Mouse (Mus musculus): ENCODE data around the gene Tmem268. TPM values are rescaled to one million over a fixed set of nuclear protein-coding genes. Genes with fewer than 3 reads are reported as not detected.

Gene Tmem268
- polyA plus RNA-seq, 1 experiment, result 0.66 TPM

DNA sequence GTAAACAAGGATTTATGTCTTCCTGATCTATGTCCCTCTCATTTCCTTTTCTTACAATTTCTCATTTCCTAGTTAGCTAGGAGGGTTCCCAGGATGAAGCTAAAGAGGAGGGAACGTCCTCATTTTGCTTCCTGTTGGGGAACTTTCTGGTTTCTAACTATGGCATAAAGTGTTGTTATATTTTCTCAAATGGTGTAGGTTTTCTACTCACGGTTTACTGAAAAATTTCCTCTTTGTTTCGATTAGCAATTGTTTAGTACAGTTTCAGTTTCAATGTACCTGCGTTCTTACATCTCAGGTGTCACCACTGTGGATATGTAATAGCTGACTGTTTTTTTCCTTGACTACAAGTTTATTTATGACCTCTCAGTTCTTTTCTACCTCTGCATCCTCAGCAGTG, 32.0 kb downstream of the Tmem268 start:
- Histone ChIP-seq H3K4me3 (replicated peaks) (no peak overlapping the region), H3K9me3 (no peaks in the 10 kb centered on the region), H3K27me3 (replicated peaks) (peaks cover 2% of the 10 kb centered on the region), H3K4me1 (no peaks in the 10 kb centered on the region), H3K36me3 (replicated peaks; ENCODE audit: low read length) (no peaks in the 10 kb centered on the region)
- TF ChIP-seq GATA1 (IDR thresholded peaks at IDR 0.05; ENCODE audit: borderline replicate concordance, low read length), result no peak
- no peak for TF ChIP-seq FLI1 (IDR thresholded peaks at IDR 0.05; ENCODE audit: low read length)

DNA sequence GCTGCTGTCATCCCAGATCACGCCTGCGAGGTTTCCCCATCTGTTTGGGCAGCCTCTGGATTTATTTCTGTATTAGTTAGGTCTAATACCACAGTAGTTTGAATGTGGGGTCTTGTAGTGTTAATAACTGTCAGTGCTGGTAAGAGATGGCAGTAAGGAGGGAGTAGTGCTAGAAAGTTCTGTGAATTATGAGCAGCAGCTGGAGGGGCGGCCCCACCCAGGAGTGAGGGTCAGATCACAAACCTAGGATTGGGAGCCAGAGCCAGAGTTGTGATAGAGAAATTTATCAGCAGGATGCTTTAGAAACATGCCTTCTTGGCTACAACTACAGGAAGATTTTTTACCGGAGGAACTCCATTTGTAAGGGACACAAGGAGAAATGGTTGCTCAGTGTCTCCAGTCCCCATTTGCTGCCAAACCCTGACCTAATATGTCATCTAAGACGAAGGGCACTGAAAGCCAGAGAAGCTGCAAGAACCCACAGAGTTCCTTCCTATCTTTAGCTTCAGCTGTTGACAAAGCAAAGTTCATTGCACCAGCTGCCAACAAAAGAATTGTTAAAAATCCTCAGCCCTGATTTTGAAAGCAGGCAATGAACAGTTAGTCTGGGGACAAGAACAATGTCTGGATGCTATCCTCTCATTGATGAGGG, 36.0 kb downstream of the Tmem268 start:
- no peak for TF ChIP-seq GATA1 (IDR thresholded peaks at IDR 0.05; ENCODE audit: borderline replicate concordance, low read length)
- TF ChIP-seq FLI1 (IDR thresholded peaks at IDR 0.05; ENCODE audit: low read length), result no peak
- peaks cover 27% of the 10 kb centered on the region for H3K9me3 ChIP-seq
- no peaks in the 10 kb centered on the region for H3K36me3 ChIP-seq (replicated peaks; ENCODE audit: low read length)
- no peak overlapping the region for H3K4me3 ChIP-seq (replicated peaks)
- peaks cover 7% of the 10 kb centered on the region for H3K27me3 ChIP-seq (replicated peaks)
- H3K4me1 ChIP-seq, result no peaks in the 10 kb centered on the region

DNA sequence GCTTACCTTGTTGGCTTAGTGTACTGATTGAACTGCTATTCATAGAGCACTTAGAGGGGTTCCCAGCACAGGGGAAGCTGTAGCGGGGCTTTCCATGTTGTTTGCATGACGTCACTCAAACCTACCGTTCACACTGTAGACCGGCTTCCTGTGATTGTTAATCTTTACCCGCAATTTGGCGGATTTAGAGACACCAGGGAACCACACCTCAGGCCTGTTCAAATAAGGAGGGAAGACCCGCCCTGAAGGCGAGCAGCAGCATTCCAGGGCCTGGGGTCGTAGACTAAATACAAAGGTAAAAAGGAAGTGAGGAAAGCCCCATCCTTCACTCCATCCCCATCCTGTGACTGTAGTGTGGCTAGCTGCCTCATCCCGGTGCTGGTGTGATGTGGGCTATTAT, 36.7 kb downstream of the Tmem268 start:
- Histone ChIP-seq H3K4me3 (replicated peaks) (no peak overlapping the region), H3K27me3 (replicated peaks) (peaks cover 11% of the 10 kb centered on the region), H3K4me1 (no peaks in the 10 kb centered on the region), H3K36me3 (replicated peaks; ENCODE audit: low read length) (no peaks in the 10 kb centered on the region), H3K9me3 (peaks cover 32% of the 10 kb centered on the region)
- TF ChIP-seq FLI1 (IDR thresholded peaks at IDR 0.05; ENCODE audit: low read length) (no peak), GATA1 (IDR thresholded peaks at IDR 0.05; ENCODE audit: borderline replicate concordance, low read length) (no peak)

DNA sequence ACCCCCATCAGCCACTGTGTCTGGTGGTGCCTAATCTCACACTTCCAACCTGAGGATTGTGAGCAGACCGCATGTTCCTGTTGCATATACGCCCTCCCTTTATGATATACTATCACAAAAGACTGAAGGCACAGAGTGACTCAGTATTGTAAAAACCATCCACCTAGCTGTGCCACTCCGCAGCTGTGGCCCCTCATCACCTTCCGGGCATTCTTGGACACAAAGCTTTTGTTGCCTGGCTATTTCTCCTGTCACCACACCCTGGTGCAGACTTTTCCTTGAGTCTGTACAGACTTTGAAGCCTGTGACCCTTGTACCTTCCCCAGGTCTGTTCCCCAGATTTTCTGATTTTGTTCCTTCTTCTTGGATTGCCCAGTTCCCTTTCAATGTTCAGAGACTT, 37.4 kb downstream of the Tmem268 start:
- no peaks in the 10 kb centered on the region for H3K4me1 ChIP-seq
- no peak overlapping the region for H3K4me3 ChIP-seq (replicated peaks)
- H3K27me3 ChIP-seq (replicated peaks), result peaks cover 11% of the 10 kb centered on the region
- no peaks in the 10 kb centered on the region for H3K36me3 ChIP-seq (replicated peaks; ENCODE audit: low read length)
- H3K9me3 ChIP-seq, result peaks cover 32% of the 10 kb centered on the region
- TF ChIP-seq FLI1 (IDR thresholded peaks at IDR 0.05; ENCODE audit: low read length), result no peak
- no peak for TF ChIP-seq GATA1 (IDR thresholded peaks at IDR 0.05; ENCODE audit: borderline replicate concordance, low read length)

DNA sequence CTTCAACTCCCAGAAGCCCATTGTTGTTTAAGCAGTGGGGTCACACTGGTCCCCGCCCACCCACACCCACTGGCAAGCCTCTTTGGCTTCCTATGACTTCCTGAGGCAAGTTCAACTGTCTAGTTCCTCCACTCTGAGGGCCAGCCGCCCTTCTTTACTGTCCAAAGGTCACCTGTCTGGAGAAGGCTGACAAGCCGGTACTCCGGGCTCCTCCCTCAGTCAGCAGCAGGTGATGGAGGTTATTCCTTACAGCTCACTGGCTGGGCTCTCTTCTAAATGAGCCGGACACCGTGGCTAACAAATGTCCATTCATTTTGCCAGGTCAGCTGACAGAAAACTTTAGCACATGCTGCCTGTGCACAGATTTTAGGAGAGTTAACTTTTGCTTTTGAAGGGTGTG, 42.2 kb downstream of the Tmem268 start:
- Histone ChIP-seq H3K9me3 (peaks cover 36% of the 10 kb centered on the region), H3K4me3 (replicated peaks) (no peak overlapping the region), H3K4me1 (no peaks in the 10 kb centered on the region), H3K36me3 (replicated peaks; ENCODE audit: low read length) (no peaks in the 10 kb centered on the region), H3K27me3 (replicated peaks) (peaks cover 14% of the 10 kb centered on the region)
- TF ChIP-seq FLI1 (IDR thresholded peaks at IDR 0.05; ENCODE audit: low read length) (no peak), GATA1 (IDR thresholded peaks at IDR 0.05; ENCODE audit: borderline replicate concordance, low read length) (no peak)

DNA sequence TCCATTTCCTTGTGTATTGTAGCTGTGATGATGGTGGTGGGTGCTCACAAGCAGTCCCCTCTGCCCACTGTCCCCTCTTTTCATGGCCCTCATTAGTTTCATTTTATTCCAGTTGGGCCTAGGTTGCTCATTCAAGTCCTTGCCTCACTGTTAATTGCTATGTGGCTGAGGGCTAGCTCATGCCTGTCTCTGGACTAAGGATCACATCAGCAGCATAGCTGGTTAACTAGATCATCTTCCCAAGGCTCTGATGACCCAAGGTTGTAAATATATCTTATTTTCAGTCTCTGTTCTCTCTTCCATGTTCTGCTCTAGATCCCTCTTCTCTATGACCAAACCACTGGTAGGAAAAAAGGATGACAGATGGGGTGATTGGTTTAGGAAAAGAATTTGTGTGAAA, 42.7 kb downstream of the Tmem268 start:
- Histone ChIP-seq H3K4me3 (replicated peaks) (no peak overlapping the region), H3K27me3 (replicated peaks) (peaks cover 14% of the 10 kb centered on the region), H3K9me3 (peaks cover 31% of the 10 kb centered on the region), H3K36me3 (replicated peaks; ENCODE audit: low read length) (no peaks in the 10 kb centered on the region), H3K4me1 (no peaks in the 10 kb centered on the region)
- no peak for TF ChIP-seq FLI1 (IDR thresholded peaks at IDR 0.05; ENCODE audit: low read length)
- TF ChIP-seq GATA1 (IDR thresholded peaks at IDR 0.05; ENCODE audit: borderline replicate concordance, low read length), result no peak

DNA sequence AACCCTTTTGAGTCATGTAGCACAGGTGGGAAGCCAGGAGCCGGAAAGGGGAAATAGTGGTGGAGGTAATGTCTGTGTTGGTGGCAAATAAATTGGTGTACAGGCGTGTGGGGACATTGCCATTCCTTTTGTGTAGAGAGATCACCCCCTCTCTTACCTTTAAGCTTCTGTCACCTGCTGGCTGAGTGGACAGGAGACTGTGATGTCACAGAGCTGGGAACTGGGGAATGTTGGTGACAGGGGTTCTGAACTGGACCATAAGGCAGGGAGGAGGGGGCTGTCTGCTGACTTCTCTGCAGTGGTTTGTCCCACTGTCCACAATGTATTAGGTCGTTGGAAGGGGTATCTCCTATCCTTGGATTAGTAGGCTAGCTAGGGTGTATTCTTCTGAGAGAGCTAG, 46.4 kb downstream of the Tmem268 start, which contains the start of gene Gm11213:
Gene Gm11213 (minus strand): TSS at position 317 of the 400 bp plus-strand sequence.
- H3K4me3 ChIP-seq (replicated peaks), result no peak within 1 kb of the TSS
- H3K9me3 ChIP-seq, result peaks cover 6% of the 10 kb centered on the region; the same call in 1 of the 2 replicates

DNA sequence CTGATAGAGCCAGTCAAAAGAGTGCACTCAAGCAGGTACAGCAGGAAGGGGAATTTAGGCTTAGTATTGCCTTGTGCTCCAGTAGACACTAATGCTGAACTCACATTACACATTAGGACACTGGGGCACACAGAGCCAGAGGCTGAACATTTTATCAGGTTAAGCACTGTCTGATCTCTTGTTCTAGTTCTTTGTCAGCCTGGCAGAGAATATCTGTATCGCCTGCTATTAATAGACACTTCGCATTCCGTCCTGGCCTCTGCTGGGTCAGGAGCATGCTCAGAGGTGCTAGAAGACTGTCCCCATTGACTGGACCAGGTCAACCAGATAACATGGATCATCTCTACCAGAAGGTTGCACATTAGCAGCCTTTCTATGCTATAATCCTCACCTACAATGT, 47.0 kb downstream of the Tmem268 start:
- TF ChIP-seq FLI1 (IDR thresholded peaks at IDR 0.05; ENCODE audit: low read length) (no peak), GATA1 (IDR thresholded peaks at IDR 0.05; ENCODE audit: borderline replicate concordance, low read length) (no peak)
- H3K9me3 ChIP-seq, result peaks cover 4% of the 10 kb centered on the region; the same call in 1 of the 2 replicates
- no peaks in the 10 kb centered on the region for H3K4me1 ChIP-seq
- no peaks in the 10 kb centered on the region for H3K36me3 ChIP-seq (replicated peaks; ENCODE audit: low read length)
- H3K4me3 ChIP-seq (replicated peaks), result no peak overlapping the region
- peaks cover 20% of the 10 kb centered on the region for H3K27me3 ChIP-seq (replicated peaks)

More for the DNA sequence above, 46.4 kb downstream of the Tmem268 start, which contains the start of gene Gm11213:
- no peaks in the 10 kb centered on the region for H3K4me1 ChIP-seq
- no peaks in the 10 kb centered on the region for H3K36me3 ChIP-seq (replicated peaks; ENCODE audit: low read length)
- TF ChIP-seq FLI1 (IDR thresholded peaks at IDR 0.05; ENCODE audit: low read length), result no peak
- peaks cover 21% of the 10 kb centered on the region for H3K27me3 ChIP-seq (replicated peaks)

DNA sequence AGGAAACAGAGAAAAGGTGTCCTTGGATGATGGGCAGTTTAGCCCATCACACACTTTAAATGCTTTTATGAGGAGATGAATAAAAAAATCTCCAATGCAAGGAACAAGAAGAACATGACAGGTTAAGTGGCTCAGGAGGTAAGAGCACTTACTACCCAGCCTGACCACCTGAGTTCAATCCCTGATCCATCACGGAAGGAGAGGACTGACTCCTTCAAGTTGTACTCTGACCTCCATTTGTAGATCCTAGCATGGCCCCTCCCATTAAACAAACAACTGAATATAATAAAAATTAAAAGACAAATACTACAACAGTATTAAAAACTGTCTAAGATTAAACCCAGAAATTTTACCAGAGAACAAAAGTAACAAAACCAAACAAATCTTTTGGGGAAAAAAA, 47.4 kb downstream of the Tmem268 start:
- H3K4me3 ChIP-seq (replicated peaks), result no peak overlapping the region
- H3K36me3 ChIP-seq (replicated peaks; ENCODE audit: low read length), result no peaks in the 10 kb centered on the region
- H3K4me1 ChIP-seq, result no peaks in the 10 kb centered on the region
- peaks cover 4% of the 10 kb centered on the region; the same call in 1 of the 2 replicates for H3K9me3 ChIP-seq
- TF ChIP-seq GATA1 (IDR thresholded peaks at IDR 0.05; ENCODE audit: borderline replicate concordance, low read length) (no peak), FLI1 (IDR thresholded peaks at IDR 0.05; ENCODE audit: low read length) (no peak)
- H3K27me3 ChIP-seq (replicated peaks), result peaks cover 21% of the 10 kb centered on the region

DNA sequence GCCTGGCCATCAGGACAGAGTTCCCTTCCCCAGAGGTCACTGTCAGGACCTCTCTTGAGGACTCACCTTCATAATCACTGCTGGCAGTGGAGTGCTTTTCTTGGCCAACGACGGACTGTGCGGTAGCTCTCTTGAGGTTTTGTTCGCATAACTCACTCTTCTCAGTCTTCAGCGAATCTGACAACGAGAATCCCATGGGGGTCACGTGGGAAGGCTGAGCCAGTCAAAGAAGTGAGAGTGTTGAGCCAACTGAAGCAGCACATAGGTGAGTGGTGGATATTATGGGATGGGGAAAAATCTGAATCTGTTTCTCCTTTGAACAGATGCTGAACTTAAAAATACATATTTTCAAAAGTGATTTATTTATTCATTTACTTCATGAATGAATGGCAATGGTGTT, 49.8 kb downstream of the Tmem268 start:
- TF ChIP-seq FLI1 (IDR thresholded peaks at IDR 0.05; ENCODE audit: low read length), result no peak
- TF ChIP-seq GATA1 (IDR thresholded peaks at IDR 0.05; ENCODE audit: borderline replicate concordance, low read length), result no peak
- Histone ChIP-seq H3K27me3 (replicated peaks) (peaks cover 30% of the 10 kb centered on the region), H3K4me3 (replicated peaks) (no peak overlapping the region), H3K36me3 (replicated peaks; ENCODE audit: low read length) (no peaks in the 10 kb centered on the region), H3K4me1 (no peaks in the 10 kb centered on the region), H3K9me3 (0 out of 2 replicates have a peak, but pooled peaks cover 4% of the 10 kb centered on the region)
